Mouse (Mus musculus) liver, adult 2 months (tissue): ENCODE measurements at regions not wholly inside any gene's neighbourhood (a gene's known extent, or its start where the extent isn't known, plus 50 kb on each side); places are given as distances from the start of the nearest gene placed in this dataset.

Experiments used
- DNase-seq: peaks from one replicate; pipeline ENCODE4 v3.0.0-alpha.2; 2011; ENCODE audit warnings: low read depth, low spot score; ENCODE audit errors: extremely low read depth
- H3K27ac ChIP-seq: fragments of 200-500 bp; replicated peaks from 2 replicates; pipeline ENCODE4 v1.5.1; 2012; ENCODE audit warnings: low read depth, mild to moderate bottlenecking, control low read depth, inconsistent platforms, low read length; ENCODE audit not compliant: insufficient read depth
- H3K27me3 ChIP-seq: fragments of 200-500 bp; 2 replicates; pipeline ENCODE4 v1.6.1; 2012; ENCODE audit warnings: mild to moderate bottlenecking, moderate library complexity, low read length, inconsistent platforms; ENCODE audit not compliant: control insufficient read depth, insufficient read depth
- H3K36me3 ChIP-seq: fragments of 200-500 bp; 2 replicates; pipeline ENCODE4 v1.6.1; 2012; ENCODE audit warnings: low read length, inconsistent platforms; ENCODE audit not compliant: control insufficient read depth, insufficient read depth
- H3K4me1 ChIP-seq: fragments of 200-500 bp; 2 replicates; pipeline ENCODE4 v1.6.1; 2011; ENCODE audit warnings: low read length; ENCODE audit not compliant: control insufficient read depth, insufficient read depth
- H3K4me3 ChIP-seq: fragments of 200-500 bp; 2 replicates; pipeline ENCODE4 v1.5.1; 2011; ENCODE audit warnings: low read depth, mild to moderate bottlenecking, control low read depth, low read length, moderate library complexity; ENCODE audit not compliant: insufficient read depth
- H3K79me2 ChIP-seq: fragments of 200-500 bp; 2 replicates; pipeline ENCODE4 v1.6.1; 2012; ENCODE audit warnings: inconsistent platforms, mild to moderate bottlenecking, low read length, moderate library complexity; ENCODE audit not compliant: control insufficient read depth, insufficient read depth
- H3K9ac ChIP-seq: fragments of 200-500 bp; 2 replicates; pipeline ENCODE4 v1.6.1; 2012; ENCODE audit warnings: low read depth, mild to moderate bottlenecking, control low read depth, inconsistent platforms, low read length
- CTCF ChIP-seq: fragments of 200-500 bp; IDR thresholded peaks from 2 replicates; pipeline ENCODE4 v1.5.1; 2011; ENCODE audit warnings: low read depth, low read length, control low read depth
- POLR2A ChIP-seq: fragments of 200-500 bp; IDR thresholded peaks from 2 replicates; pipeline ENCODE4 v1.6.1; 2011; ENCODE audit warnings: low read length, control low read depth; ENCODE audit not compliant: insufficient read depth; ENCODE audit errors: extremely low read depth
- WGBS: fragments of 180-500 bp; shearing (Covaris S2); methylation state at CpG from one replicate; pipeline ENCODE4 v1.1.7; 2018; 5-methylcytosine and 5-hydroxymethylcytosine counted together

- TF ChIP-seq POLR2A (no peak), CTCF (no peak)
- no peak overlapping the region for H3K27ac ChIP-seq
- no peaks in the 10 kb centered on the region for H3K4me1 ChIP-seq
- 78% methylated on average over 6 of the region's 6 CpGs for WGBS
- no peaks in the 10 kb centered on the region for H3K36me3 ChIP-seq
- DNase-seq = no peak
- no peak overlapping the region for H3K9ac ChIP-seq
- H3K27me3 ChIP-seq = no peaks in the 10 kb centered on the region
- no peak overlapping the region for H3K4me3 ChIP-seq
- no peaks in the 10 kb centered on the region for H3K79me2 ChIP-seq
Measured at GRCm38 (mm10) chr3:139780054-139780453, 574.6 kb downstream of the Stpg2 start.

GRCm38 (mm10) chr3:139783406-139783805 lies 577.9 kb downstream of the Stpg2 start:
- WGBS = 77% methylated on average over 3 of the region's 3 CpGs
- no peaks in the 10 kb centered on the region for H3K79me2 ChIP-seq
- no peak overlapping the region for H3K9ac ChIP-seq
- no peak overlapping the region for H3K4me3 ChIP-seq
- TF ChIP-seq CTCF (no peak), POLR2A (no peak)
- H3K36me3 ChIP-seq = no peaks in the 10 kb centered on the region
- no peaks in the 10 kb centered on the region for H3K4me1 ChIP-seq
- no peak overlapping the region for H3K27ac ChIP-seq
- DNase-seq = no peak
- H3K27me3 ChIP-seq = no peaks in the 10 kb centered on the region

- no peak for TF ChIP-seq POLR2A
- Histone ChIP-seq H3K4me3 (no peak overlapping the region), H3K27ac (no peak overlapping the region), H3K4me1 (no peaks in the 10 kb centered on the region), H3K36me3 (no peaks in the 10 kb centered on the region), H3K79me2 (no peaks in the 10 kb centered on the region), H3K9ac (no peak overlapping the region), H3K27me3 (no peaks in the 10 kb centered on the region)
- 72% methylated on average over 1 of the region's 1 CpGs for WGBS
- no peak for DNase-seq
Measured at GRCm38 (mm10) chr3:139786510-139786909, 581.0 kb downstream of the Stpg2 start.

- DNase-seq = no peak
- WGBS = 58% methylated on average over 2 of the region's 2 CpGs
- H3K27me3 ChIP-seq = no peaks in the 10 kb centered on the region
- no peaks in the 10 kb centered on the region for H3K79me2 ChIP-seq
- no peak for TF ChIP-seq CTCF
- no peak for TF ChIP-seq POLR2A
- no peaks in the 10 kb centered on the region for H3K4me1 ChIP-seq
- no peak overlapping the region for H3K27ac ChIP-seq
- no peaks in the 10 kb centered on the region for H3K36me3 ChIP-seq
- no peak overlapping the region for H3K9ac ChIP-seq
- H3K4me3 ChIP-seq = no peak overlapping the region
Measured at GRCm38 (mm10) chr3:139788854-139789253, 583.4 kb downstream of the Stpg2 start.

GRCm38 (mm10) chr3:139796685-139797084 lies 591.2 kb downstream of the Stpg2 start:
- H3K27ac ChIP-seq = no peak overlapping the region
- DNase-seq = no peak
- no peak for TF ChIP-seq CTCF
- no peak for TF ChIP-seq POLR2A
- no peaks in the 10 kb centered on the region for H3K36me3 ChIP-seq
- 69% methylated on average over 1 of the region's 1 CpGs for WGBS
- H3K4me1 ChIP-seq = no peaks in the 10 kb centered on the region
- H3K79me2 ChIP-seq = no peaks in the 10 kb centered on the region
- H3K9ac ChIP-seq = no peak overlapping the region
- H3K27me3 ChIP-seq = no peaks in the 10 kb centered on the region
- H3K4me3 ChIP-seq = no peak overlapping the region

GRCm38 (mm10) chr3:139799059-139799458 lies 593.6 kb downstream of the Stpg2 start:
- no peak for DNase-seq
- no peaks in the 10 kb centered on the region for H3K4me1 ChIP-seq
- no peaks in the 10 kb centered on the region for H3K79me2 ChIP-seq
- no peak overlapping the region for H3K9ac ChIP-seq
- no peak for TF ChIP-seq CTCF
- TF ChIP-seq POLR2A = no peak
- no peak overlapping the region for H3K27ac ChIP-seq
- WGBS = 87% methylated on average over 2 of the region's 2 CpGs
- no peak overlapping the region for H3K4me3 ChIP-seq
- H3K27me3 ChIP-seq = no peaks in the 10 kb centered on the region
- no peaks in the 10 kb centered on the region for H3K36me3 ChIP-seq
